Mouse (Mus musculus): ENCODE measurements at regions not wholly inside any gene's neighbourhood (a gene's known extent, or its start where the extent isn't known, plus 50 kb on each side); places are given as distances from the start of the nearest gene placed in this dataset.

GRCm38 (mm10) chr4:125178552-125178951 lies 50.9 kb upstream of the Zc3h12a start:
- intact Hi-C loops (cut with DNase I) = no loop called here
- DNase-seq (ENCODE audit: low spot score in 2 of 2) = no peak

- intact Hi-C loops (cut with DNase I) = no loop called here
- no peak for DNase-seq (ENCODE audit: low spot score in 2 of 2)
Observed at GRCm38 (mm10) chr4:125177666-125178065, 50.0 kb upstream of the Zc3h12a start.
